ENCODE assay signal across 20 mouse cellular contexts in genomic region chr10:77314711-77315266, GRCm38 (mm10). TPM values are rescaled to one million over a fixed set of nuclear protein-coding genes. Genes with fewer than 3 reads are reported as not detected.
DNase-seq lines count a peak whose midpoint lies in the region; ATAC-seq and TF ChIP-seq lines count a peak whose summit lies in the region.
"Had no signal": no experiment of that assay in that cellular context is flagged by ENCODE, and none has a peak within 500 bp of the region (broad histone marks: within the 10 kb centered on the region; RNA-seq: fewer than 3 reads in every experiment).

No protein-coding gene starts in this region.

- no peaks in the 10 kb centered on the region for H3K27me3 ChIP-seq in forebrain, embryonic 11.5 days (ENCODE audit: control insufficient read depth, insufficient read depth, low read length)
- H3K27me3 ChIP-seq in forebrain, embryonic 14.5 days (replicated peaks; ENCODE audit: control insufficient read depth, insufficient read depth, low read length): no peaks in the 10 kb centered on the region
- no peaks in the 10 kb centered on the region for H3K27me3 ChIP-seq in kidney, adult 2 months (replicated peaks; ENCODE audit: control insufficient read depth, insufficient read depth, low read length)
- H3K27me3 ChIP-seq: embryonic facial prominence, embryonic 12.5 days; hindbrain, embryonic 13.5 days; liver, embryonic 13.5 days; midbrain, embryonic 13.5 days; neural tube, embryonic 15.5 days had no signal

- WGBS in forebrain, embryonic 11.5 days: 82% methylated on average over 9 of the region's 9 CpGs
- 88% methylated on average over 9 of the region's 9 CpGs for WGBS in forebrain, embryonic 14.5 days
- 43% methylated on average over 9 of the region's 9 CpGs for WGBS in kidney, adult 2 months

- no peak overlapping the region for H3K9ac ChIP-seq in forebrain, embryonic 11.5 days (ENCODE audit: low read length)
- H3K9ac ChIP-seq in forebrain, embryonic 14.5 days (ENCODE audit: low read length): no peak overlapping the region
- H3K9ac ChIP-seq: embryonic facial prominence, embryonic 12.5 days; hindbrain, embryonic 13.5 days; liver, embryonic 13.5 days; midbrain, embryonic 13.5 days; neural tube, embryonic 15.5 days had no signal

- H3K9me3 ChIP-seq in forebrain, embryonic 11.5 days (ENCODE audit: control insufficient read depth, low read length): no peaks in the 10 kb centered on the region
- no peaks in the 10 kb centered on the region for H3K9me3 ChIP-seq in forebrain, embryonic 14.5 days (replicated peaks; ENCODE audit: control insufficient read depth, low read length)
- H3K9me3 ChIP-seq: embryonic facial prominence, embryonic 12.5 days; hindbrain, embryonic 13.5 days; liver, embryonic 13.5 days; midbrain, embryonic 13.5 days; neural tube, embryonic 15.5 days had no signal

- no peak overlapping the region for H3K4me3 ChIP-seq in forebrain, embryonic 11.5 days (ENCODE audit: low read depth, low read length)
- H3K4me3 ChIP-seq in forebrain, embryonic 14.5 days (ENCODE audit: low read depth, low read length): no peak overlapping the region
- no peak overlapping the region for H3K4me3 ChIP-seq in kidney, adult 2 months (ENCODE audit: insufficient read depth, low read depth, low read length)
- H3K4me3 ChIP-seq: embryonic facial prominence, embryonic 12.5 days; hindbrain, embryonic 13.5 days; liver, embryonic 13.5 days; midbrain, embryonic 13.5 days; myocyte; neural tube, embryonic 15.5 days had no signal

- DNase-seq in forebrain, embryonic 11.5 days (ENCODE audit: low spot score): peak; percentile 14
- DNase-seq in forebrain, embryonic 14.5 days (ENCODE audit: low spot score): no peak
- DNase-seq in kidney, adult 9 months: peak; percentile 11
- no peak for DNase-seq in kidney, adult 2 months
- DNase-seq in lung, postnatal 10 days: peak; percentile 11
- no peak for DNase-seq in lung, postnatal 14 days
- no peak for DNase-seq in thymus, postnatal 14 days
- DNase-seq in adrenal gland, adult 18-20 months (ENCODE audit: low spot score in 2 of 2): no peak
- DNase-seq: adrenal gland, postnatal 10 days; cerebellum, adult 2 months; gastrocnemius, postnatal 36 days; left cerebral cortex, postnatal 4 days; liver, embryonic 13.5 days; thymus, postnatal 36 days had no signal

- ATAC-seq in forebrain, embryonic 11.5 days (replicated peaks; ENCODE audit: low FRiP score): no peak
- no peak for ATAC-seq in forebrain, embryonic 14.5 days
- ATAC-seq: midbrain, embryonic 13.5 days had no signal

- no peak overlapping the region for H3K4me2 ChIP-seq in forebrain, embryonic 11.5 days (ENCODE audit: low read depth, low read length, severe bottlenecking)
- H3K4me2 ChIP-seq in forebrain, embryonic 14.5 days (ENCODE audit: low read length): no peak overlapping the region
- H3K4me2 ChIP-seq: embryonic facial prominence, embryonic 12.5 days; hindbrain, embryonic 13.5 days; liver, embryonic 13.5 days; midbrain, embryonic 13.5 days; neural tube, embryonic 15.5 days had no signal

- no peak for TF ChIP-seq CTCF in kidney, adult 2 months (conservative IDR thresholded peaks at IDR 0.05; ENCODE audit: insufficient read depth, insufficient read length, low read depth, low read length)

- no peaks in the 10 kb centered on the region for H3K36me3 ChIP-seq in forebrain, embryonic 11.5 days (ENCODE audit: control insufficient read depth, insufficient read depth, low read length)
- H3K36me3 ChIP-seq in forebrain, embryonic 14.5 days (ENCODE audit: control insufficient read depth, insufficient read depth, low read length): peaks cover 7% of the 10 kb centered on the region; the same call in 1 of the 2 replicates
- no peaks in the 10 kb centered on the region for H3K36me3 ChIP-seq in kidney, adult 2 months (ENCODE audit: control insufficient read depth, insufficient read depth, low read length)
- H3K36me3 ChIP-seq: embryonic facial prominence, embryonic 12.5 days; liver, embryonic 13.5 days had no signal

- no peak overlapping the region for H3K27ac ChIP-seq in forebrain, embryonic 11.5 days (ENCODE audit: low read depth, low read length)
- H3K27ac ChIP-seq in forebrain, embryonic 14.5 days (ENCODE audit: low read depth, low read length): no peak overlapping the region
- H3K27ac ChIP-seq in kidney, adult 2 months (ENCODE audit: insufficient read depth, low read depth, low read length): no peak overlapping the region
- H3K27ac ChIP-seq: embryonic facial prominence, embryonic 12.5 days; hindbrain, embryonic 13.5 days; liver, embryonic 13.5 days; macrophage; midbrain, embryonic 13.5 days; neural tube, embryonic 15.5 days had no signal

- no peaks in the 10 kb centered on the region for H3K4me1 ChIP-seq in forebrain, embryonic 11.5 days (replicated peaks; ENCODE audit: control insufficient read depth, insufficient read depth, low read length)
- H3K4me1 ChIP-seq in forebrain, embryonic 14.5 days (ENCODE audit: control insufficient read depth, insufficient read depth, low read length): no peaks in the 10 kb centered on the region
- no peaks in the 10 kb centered on the region for H3K4me1 ChIP-seq in kidney, adult 2 months (ENCODE audit: control insufficient read depth, insufficient read depth, low read length)
- H3K4me1 ChIP-seq: hindbrain, embryonic 13.5 days; liver, embryonic 13.5 days; midbrain, embryonic 13.5 days; neural tube, embryonic 15.5 days had no signal

- no peak for TF ChIP-seq POLR2A in kidney, adult 2 months (IDR thresholded peaks at IDR 0.05; ENCODE audit: low read depth, low read length)

RNA-seq across cellular contexts. Expression of gene Pofut2, which starts 55.8 kb away (rescaled TPM):
- polyA plus RNA-seq in forebrain, embryonic 11.5 days (2014; fragmentation: Nextera tagmentation; extraction: Ambion mirVana): 67.0 and 78.0 TPM in 2 replicates
- polyA plus RNA-seq in forebrain, embryonic 14.5 days (2014; fragmentation: Nextera tagmentation; extraction: Ambion mirVana): 44.1 and 55.2 TPM in 2 replicates
- 45.9 and 50.6 TPM in 2 replicates for polyA plus RNA-seq in kidney, adult 2 months (2012; rRNA removed)
- total RNA-seq in adrenal gland, adult 18-20 months (2021): 10 to 100 TPM; 83.1 to 93.5 TPM

Comparison
In these comparisons a context has a peak if more than half of its experiments do, and no peak if none do; other contexts are left out.
1. DNase-seq: peak in forebrain, embryonic 11.5 days (single experiment), kidney, adult 9 months (single experiment) and lung, postnatal 10 days (single experiment); none in forebrain, embryonic 14.5 days (single experiment), kidney, adult 2 months (single experiment), lung, postnatal 14 days (single experiment), thymus, postnatal 14 days (single experiment) and adrenal gland, adult 18-20 months (0 of 2).